Mouse (Mus musculus): ENCODE results near the gene A030003K21Rik. TPM values are rescaled to one million over a fixed set of nuclear protein-coding genes. Genes with fewer than 3 reads are reported as not detected.

A030003K21Rik gene
- polyA plus RNA-seq, 1 experiment from 2014 or later = not detected

DNA sequence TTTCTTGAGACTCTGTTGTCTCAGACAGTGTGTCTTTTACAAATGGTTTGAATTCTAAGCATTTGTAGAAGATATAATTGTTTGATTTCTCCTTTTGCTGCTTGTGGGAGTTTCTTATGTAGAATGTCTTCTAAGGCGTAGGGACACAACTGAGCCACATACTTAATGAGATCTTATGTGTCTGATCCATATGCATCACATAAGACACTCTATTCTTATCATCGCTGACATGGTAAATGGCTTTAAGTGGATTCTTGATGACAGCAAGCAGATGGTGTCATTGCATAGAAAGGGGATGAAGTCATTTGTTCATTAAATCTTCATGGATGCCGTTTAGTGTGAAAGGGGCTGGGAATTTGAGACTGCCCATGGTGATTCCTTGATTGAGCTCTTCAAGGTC, 37.3 kb downstream of the A030003K21Rik start:
- no peak overlapping the region for H3K27ac ChIP-seq

DNA sequence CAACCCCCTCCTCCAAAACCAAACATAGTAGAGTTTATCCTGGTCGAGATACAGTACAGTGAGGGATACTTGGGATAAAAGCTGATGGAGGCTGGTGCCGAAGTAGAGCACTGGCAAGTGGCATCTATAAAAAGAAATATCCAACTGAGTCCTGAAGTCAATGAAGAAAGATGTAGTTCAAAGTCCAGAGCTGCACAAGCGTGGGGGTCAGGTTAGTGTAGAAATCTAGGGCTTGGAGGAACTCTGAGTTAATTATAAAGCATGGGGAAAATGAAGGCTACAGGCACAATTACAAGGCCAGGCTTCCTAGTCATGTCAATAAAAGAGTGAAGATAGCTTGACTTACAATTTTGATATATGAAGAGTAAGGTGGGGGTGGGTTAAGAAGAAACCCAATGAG, 42.0 kb downstream of the A030003K21Rik start:
- Histone ChIP-seq H3K4me2 (no peak overlapping the region), H3K4me3 (no peak overlapping the region), H3K36me3 (peaks cover 24% of the 10 kb centered on the region), H3K4me1 (replicated peaks) (0 out of 2 replicates have a peak, but pooled peaks cover 1% of the 10 kb centered on the region), H3K9me3 (replicated peaks) (no peaks in the 10 kb centered on the region), H3K27me3 (no peaks in the 10 kb centered on the region), H3K9ac (no peak overlapping the region), H3K27ac (no peak overlapping the region)
- no peak for ATAC-seq (replicated peaks; ENCODE audit: insufficient number of reproducible peaks, insufficient read depth, low FRiP score, low read depth)
- WGBS = 82% methylated on average over 3 of the region's 3 CpGs

More for the DNA sequence above, 37.3 kb downstream of the A030003K21Rik start:
- Histone ChIP-seq H3K9ac (no peak overlapping the region), H3K36me3 (peaks cover 15% of the 10 kb centered on the region), H3K4me1 (replicated peaks) (0 out of 2 replicates have a peak, but pooled peaks cover 2% of the 10 kb centered on the region), H3K4me3 (no peak overlapping the region), H3K27me3 (no peaks in the 10 kb centered on the region), H3K9me3 (replicated peaks) (no peaks in the 10 kb centered on the region), H3K4me2 (no peak overlapping the region)
- no peak for ATAC-seq (replicated peaks; ENCODE audit: insufficient number of reproducible peaks, insufficient read depth, low FRiP score, low read depth)
- 57% methylated on average over 3 of the region's 3 CpGs for WGBS

DNA sequence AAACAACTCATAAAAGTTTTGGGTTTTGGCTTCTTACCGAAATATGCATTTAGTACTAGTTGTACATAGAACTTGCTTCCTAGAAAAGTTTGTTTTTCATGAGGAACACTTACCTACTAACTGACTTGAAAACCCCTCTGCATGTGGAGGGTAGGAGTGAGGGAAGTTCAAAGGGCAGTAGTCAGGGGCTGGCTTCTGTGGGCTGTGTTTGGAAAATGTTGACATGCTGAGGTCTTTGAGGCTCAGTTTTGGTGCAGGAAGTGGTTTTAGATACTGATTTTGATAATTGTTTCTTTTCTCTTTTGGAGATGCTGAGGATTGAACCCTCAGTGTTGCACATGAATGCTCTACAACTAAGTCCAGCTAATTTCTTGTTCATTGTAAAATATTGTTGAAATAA, 42.6 kb downstream of the A030003K21Rik start:
- Histone ChIP-seq H3K4me1 (replicated peaks) (no peaks in the 10 kb centered on the region), H3K27me3 (no peaks in the 10 kb centered on the region), H3K9ac (no peak overlapping the region), H3K36me3 (peaks cover 24% of the 10 kb centered on the region), H3K4me2 (no peak overlapping the region), H3K9me3 (replicated peaks) (no peaks in the 10 kb centered on the region), H3K4me3 (no peak overlapping the region), H3K27ac (no peak overlapping the region)
- 85% methylated on average over 1 of the region's 1 CpGs for WGBS
- ATAC-seq (replicated peaks; ENCODE audit: insufficient number of reproducible peaks, insufficient read depth, low FRiP score, low read depth) = no peak

DNA sequence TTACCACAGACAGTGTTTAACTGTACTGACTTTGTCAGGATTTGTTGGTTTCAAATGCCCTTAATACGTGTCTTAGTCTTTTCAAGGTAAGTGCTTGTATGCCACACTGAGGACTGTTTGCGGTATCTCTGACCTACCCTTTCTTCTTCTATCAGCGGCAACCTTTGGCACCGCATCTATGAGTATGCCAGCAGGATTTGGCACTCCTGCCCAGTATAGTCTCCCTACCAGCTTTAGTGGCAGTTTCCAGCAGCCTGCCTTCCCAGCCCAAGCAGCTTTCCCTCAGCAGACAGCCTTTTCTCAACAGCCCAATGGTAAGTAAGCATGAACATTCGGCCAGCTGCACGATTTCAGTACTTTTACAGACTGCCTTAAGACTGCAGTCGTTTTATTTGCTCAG, 49.9 kb downstream of the A030003K21Rik start:
- WGBS = 95% methylated on average over 7 of the region's 7 CpGs
- H3K36me3 ChIP-seq = peaks cover 37% of the 10 kb centered on the region
- H3K4me1 ChIP-seq (replicated peaks) = no peaks in the 10 kb centered on the region
- H3K27ac ChIP-seq = no peak overlapping the region
- no peaks in the 10 kb centered on the region for H3K9me3 ChIP-seq (replicated peaks)
- no peak overlapping the region for H3K4me2 ChIP-seq
- no peaks in the 10 kb centered on the region for H3K27me3 ChIP-seq
- no peak overlapping the region for H3K9ac ChIP-seq
- no peak for ATAC-seq (replicated peaks; ENCODE audit: insufficient number of reproducible peaks, insufficient read depth, low FRiP score, low read depth)
- H3K4me3 ChIP-seq = no peak overlapping the region

Other genes with a start within 250 kb of the A030003K21Rik start
- 205 and 234 TPM in 2 replicates for gene Mff, start 218.5 kb downstream of the A030003K21Rik start, polyA plus RNA-seq (2015; fragmentation: Nextera tagmentation; extraction: Ambion mirVana)
- not detected in 2 replicates for gene Tm4sf20, start 174.9 kb downstream of the A030003K21Rik start, polyA plus RNA-seq (2015; fragmentation: Nextera tagmentation; extraction: Ambion mirVana)
- not detected in 2 replicates for gene Gm47791, start 172.1 kb downstream of the A030003K21Rik start, polyA plus RNA-seq (2015; fragmentation: Nextera tagmentation; extraction: Ambion mirVana)
- 25.4 and 30.8 TPM in 2 replicates for gene Agfg1, start 103.9 kb downstream of the A030003K21Rik start, polyA plus RNA-seq (2015; fragmentation: Nextera tagmentation; extraction: Ambion mirVana)
- 0.26 TPM in 1 of 2 replicates, not detected in the other for gene A030005L19Rik, start 30.1 kb downstream of the A030003K21Rik start, polyA plus RNA-seq (2015; fragmentation: Nextera tagmentation; extraction: Ambion mirVana)
- gene A030014E15Rik, start 18.5 kb downstream of the A030003K21Rik start, polyA plus RNA-seq (2015; fragmentation: Nextera tagmentation; extraction: Ambion mirVana) = not detected in 2 replicates
- gene Gm6217, start 12.0 kb downstream of the A030003K21Rik start, polyA plus RNA-seq (2015; fragmentation: Nextera tagmentation; extraction: Ambion mirVana) = not detected in 2 replicates
- not detected in 2 replicates for gene Gm7544, start 12.6 kb upstream of the A030003K21Rik start, polyA plus RNA-seq (2015; fragmentation: Nextera tagmentation; extraction: Ambion mirVana)
- not detected in 2 replicates for gene Gm47955, start 16.9 kb upstream of the A030003K21Rik start, polyA plus RNA-seq (2015; fragmentation: Nextera tagmentation; extraction: Ambion mirVana)
- gene Gm47959, start 57.2 kb upstream of the A030003K21Rik start, polyA plus RNA-seq (2015; fragmentation: Nextera tagmentation; extraction: Ambion mirVana) = not detected in 2 replicates
- 1.7 and 2.0 TPM in 2 replicates for gene Slc19a3, start 95.1 kb upstream of the A030003K21Rik start, polyA plus RNA-seq (2015; fragmentation: Nextera tagmentation; extraction: Ambion mirVana)
- not detected in 2 replicates for gene Krtap28-10, start 99.1 kb upstream of the A030003K21Rik start, polyA plus RNA-seq (2015; fragmentation: Nextera tagmentation; extraction: Ambion mirVana)
- not detected in 2 replicates for gene Gm47969, start 101.5 kb upstream of the A030003K21Rik start, polyA plus RNA-seq (2015; fragmentation: Nextera tagmentation; extraction: Ambion mirVana)
- not detected in 2 replicates for gene A030005K14Rik, start 116.0 kb upstream of the A030003K21Rik start, polyA plus RNA-seq (2015; fragmentation: Nextera tagmentation; extraction: Ambion mirVana)
- not detected in 2 replicates for gene Krtap28-13, start 117.5 kb upstream of the A030003K21Rik start, polyA plus RNA-seq (2015; fragmentation: Nextera tagmentation; extraction: Ambion mirVana)
- not detected in 2 replicates for gene Ccl20, start 173.4 kb upstream of the A030003K21Rik start, polyA plus RNA-seq (2015; fragmentation: Nextera tagmentation; extraction: Ambion mirVana)
- gene Daw1, start 216.4 kb upstream of the A030003K21Rik start, polyA plus RNA-seq (2015; fragmentation: Nextera tagmentation; extraction: Ambion mirVana) = 0.13 and 0.16 TPM in 2 replicates

Data from heart, embryonic 15.5 days (tissue).